Mouse (Mus musculus) thymus, postnatal 10 days (tissue): ENCODE measurements around the gene Olfr1318.

Source experiments
- DNase-seq, 2 experiments: peaks; one replicate each; pipeline ENCODE4 v3.0.0; 2021; ENCODE audit warnings: low spot score in 2 of 2

The Olfr1318 gene

GRCm38 (mm10) chr2:112153898-112154297 lies at the start of gene Olfr1318:
Gene Olfr1318 (plus strand): TSS chr2:112154198.
- DNase-seq, result no peak

DNA sequence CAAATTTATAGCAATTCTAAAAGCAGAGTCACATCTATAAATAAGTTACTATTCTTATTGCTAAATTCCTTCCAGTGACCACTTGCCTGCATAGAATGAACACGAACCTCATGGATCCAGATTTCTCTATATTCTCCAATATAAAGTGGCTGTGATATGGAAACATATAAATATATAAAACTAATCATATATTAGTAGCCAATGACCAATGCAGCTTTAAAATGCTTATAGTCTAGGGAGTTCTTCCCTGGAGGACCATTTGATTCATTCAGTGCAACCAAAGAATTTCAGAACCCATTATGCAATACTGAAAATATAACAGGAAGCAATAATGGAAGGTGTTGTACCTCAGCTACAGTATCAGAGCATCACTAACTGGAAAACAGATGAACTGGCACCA lies 38.7 kb upstream of the Olfr1318 start, which contains the start of gene Olfr1315-ps1:
Gene Olfr1315-ps1, minus strand, starts transcription at position 101 of the 400 bp plus-strand sequence.
- no peak for DNase-seq

DNA sequence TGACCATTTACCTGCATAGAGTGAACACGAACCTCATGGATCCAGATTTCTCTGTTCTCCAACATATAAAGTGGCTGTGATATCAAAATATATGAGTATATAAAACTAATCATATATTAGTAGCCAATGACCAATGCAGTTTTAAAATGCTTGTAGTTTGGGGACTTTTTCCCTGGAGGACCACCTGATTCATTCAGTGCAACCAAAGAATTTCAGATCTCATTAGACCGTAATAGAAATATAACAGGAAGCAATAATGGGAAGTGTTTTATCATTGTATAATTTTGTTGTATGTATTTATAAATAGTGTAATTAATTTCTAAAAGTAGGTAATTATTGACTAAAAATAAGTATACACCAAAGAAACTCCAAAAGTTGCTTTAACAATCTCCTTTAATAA lies 19.1 kb upstream of the Olfr1318 start, which contains the start of gene Olfr1316:
Gene Olfr1316, minus strand, starts transcription at position 101 of the 400 bp plus-strand sequence.
- no peak for DNase-seq

DNA sequence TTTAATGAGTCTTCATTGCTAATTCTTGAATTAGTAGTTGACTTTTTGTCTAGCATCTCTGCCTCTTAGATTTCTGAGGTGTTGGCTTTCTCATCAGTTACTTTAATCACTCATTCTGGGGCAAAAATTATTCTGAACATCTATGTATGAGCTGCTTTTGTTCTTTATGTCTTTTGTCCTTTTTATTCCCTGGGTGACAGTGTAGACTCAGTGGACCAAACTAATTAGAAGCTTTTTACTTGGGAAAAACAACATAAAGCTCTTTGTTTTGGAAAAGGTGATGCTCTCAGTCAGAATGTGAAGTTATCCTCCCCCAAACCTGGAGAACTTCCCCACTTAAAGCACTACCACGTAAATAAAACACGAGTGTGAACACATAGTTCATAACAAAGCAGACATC lies 14.0 kb upstream of the Olfr1318 start, which contains the start of gene Olfr1317:
Gene Olfr1317, plus strand, starts transcription at position 301 of the 400 bp plus-strand sequence.
- DNase-seq, result no peak

DNA sequence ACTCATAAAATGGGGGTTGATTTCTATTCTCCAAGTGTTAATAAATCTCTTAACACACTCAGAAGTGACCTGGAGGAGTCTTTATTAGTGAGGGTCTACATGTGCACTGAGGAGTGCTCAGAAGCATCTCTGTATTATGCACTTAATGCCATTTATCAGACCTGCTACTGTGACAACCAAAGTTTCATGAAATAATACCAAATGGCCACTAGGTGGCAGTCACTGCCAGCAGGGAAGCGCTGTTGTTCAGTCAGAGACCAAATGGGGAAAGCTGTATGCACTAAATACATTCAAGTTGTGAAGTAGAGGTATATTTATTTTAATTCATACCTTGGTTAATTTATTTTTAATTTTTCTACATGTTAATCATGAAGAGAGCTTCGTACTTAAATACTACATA lies 42.9 kb downstream of the Olfr1318 start:
- peak in 1 of 2 experiments; percentile 43 for DNase-seq

- no peak for DNase-seq
Measured at GRCm38 (mm10) chr2:112203056-112203455, 49.1 kb downstream of the Olfr1318 start.
